Mouse (Mus musculus) kidney, postnatal 0 days (tissue): Measurements from ENCODE around the gene Cldn10. TPM values are rescaled to one million over a fixed set of nuclear protein-coding genes. Genes with fewer than 3 reads are reported as not detected.

Source experiments
- ATAC-seq: fragments of 200-750 bp; cut with Nextera tagmentation; replicated peaks from 2 replicates; pipeline ENCODE4 v1.8.0; 2017; ENCODE audit warnings: low read depth, moderate number of reproducible peaks, moderate TSS enrichment, moderate library complexity; ENCODE audit not compliant: low FRiP score
- DNase-seq: peaks from one replicate; pipeline ENCODE4 v3.0.0-alpha.2; 2016; ENCODE audit warnings: low spot score
- H3K27ac ChIP-seq: fragments of 300-500 bp; sonication (generic); 2 replicates; pipeline ENCODE4 v1.5.1; 2014; ENCODE audit warnings: mild to moderate bottlenecking
- H3K27me3 ChIP-seq: fragments of 300-500 bp; sonication (generic); 2 replicates; pipeline ENCODE4 v1.6.1; 2014; ENCODE audit warnings: low read length, mixed read lengths; ENCODE audit not compliant: insufficient read depth
- H3K36me3 ChIP-seq: fragments of 300-500 bp; sonication (generic); 2 replicates; pipeline ENCODE4 v1.6.1; 2014; ENCODE audit warnings: low read length, mixed read lengths; ENCODE audit not compliant: insufficient read depth
- H3K4me1 ChIP-seq: fragments of 300-500 bp; sonication (generic); replicated peaks from 2 replicates; pipeline ENCODE4 v1.6.1; 2014; ENCODE audit warnings: antibody characterized with exemption, low read length, mixed read lengths; ENCODE audit not compliant: insufficient read depth
- H3K4me2 ChIP-seq: fragments of 300-500 bp; sonication (generic); 2 replicates; pipeline ENCODE4 v1.6.1; 2014; ENCODE audit warnings: mild to moderate bottlenecking, low read length, moderate library complexity, mixed read lengths
- H3K4me3 ChIP-seq: fragments of 300-500 bp; sonication (generic); replicated peaks from 2 replicates; pipeline ENCODE4 v1.5.1; 2014; ENCODE audit warnings: low read depth, low read length
- H3K9ac ChIP-seq: fragments of 300-500 bp; sonication (generic); 2 replicates; pipeline ENCODE4 v1.6.1; 2014; ENCODE audit warnings: low read depth, low read length
- H3K9me3 ChIP-seq: fragments of 300-500 bp; sonication (generic); replicated peaks from 2 replicates; pipeline ENCODE4 v1.6.1; 2016; ENCODE audit warnings: low read length, inconsistent platforms, mixed read lengths
- CTCF ChIP-seq: IDR thresholded peaks from 2 replicates; pipeline ENCODE4 v1.5.1; 2016; ENCODE audit warnings: antibody characterized with exemption, low read depth, mild to moderate bottlenecking, moderate library complexity
- WGBS: fragments of 180-500 bp; shearing (Covaris S2); extraction: QIAGEN DNeasy Blood & Tissue Kit; methylation state at CpG from one replicate; pipeline ENCODE4 v1.1.7; 2014; 5-methylcytosine and 5-hydroxymethylcytosine counted together
- polyA plus RNA-seq: library from polyadenylated mRNA; unstranded; fragments of >200 nt; fragmentation: Nextera tagmentation; extraction: Ambion mirVana; gene quantifications from 2 replicates; pipeline ENCODE4 v1.2.1, GENCODE M21; 2015

Cldn10 gene
- polyA plus RNA-seq, 1 experiment from 2014 or later, result 211 TPM

- Histone ChIP-seq H3K27ac (no peak overlapping the region), H3K9ac (no peak overlapping the region), H3K4me3 (no peak overlapping the region), H3K4me2 (no peak overlapping the region), H3K9me3 (no peaks in the 10 kb centered on the region), H3K36me3 (no peaks in the 10 kb centered on the region), H3K4me1 (0 out of 2 replicates have a peak, but pooled peaks cover 3% of the 10 kb centered on the region), H3K27me3 (no peaks in the 10 kb centered on the region)
- TF ChIP-seq CTCF, result no peak
- 49% methylated on average over 8 of the region's 8 CpGs for WGBS
- no peak for ATAC-seq
- no peak for DNase-seq
Measured at GRCm38 (mm10) chr14:118838556-118839120, 50.9 kb downstream of the Cldn10 start.

DNA sequence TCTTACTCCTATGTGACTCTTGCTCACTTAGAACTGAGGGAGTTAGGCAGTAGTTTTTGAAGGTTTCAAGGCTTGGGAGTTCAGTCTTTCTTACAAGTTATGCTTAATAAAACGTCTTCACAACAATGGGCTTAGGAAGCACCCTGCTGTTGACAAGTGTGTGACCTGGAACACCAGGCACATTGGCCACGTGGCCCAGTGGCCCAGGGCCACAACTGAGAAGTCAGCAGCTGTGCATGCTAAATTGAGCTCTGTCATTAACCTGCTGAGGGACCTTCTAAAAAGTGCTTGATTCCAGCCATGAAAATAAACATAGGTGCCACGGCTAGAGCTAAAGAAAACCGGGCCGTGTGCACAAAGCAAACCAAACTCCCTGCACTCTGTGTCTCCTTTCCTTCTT lies 51.7 kb downstream of the Cldn10 start:
- no peaks in the 10 kb centered on the region for H3K27me3 ChIP-seq
- no peaks in the 10 kb centered on the region for H3K36me3 ChIP-seq
- ATAC-seq, result no peak
- no peaks in the 10 kb centered on the region for H3K9me3 ChIP-seq
- no peak overlapping the region for H3K27ac ChIP-seq
- WGBS, result 36% methylated on average over 5 of the region's 5 CpGs
- H3K4me3 ChIP-seq, result no peak overlapping the region
- H3K4me1 ChIP-seq, result no peaks in the 10 kb centered on the region
- no peak overlapping the region for H3K9ac ChIP-seq
- DNase-seq, result no peak
- no peak overlapping the region for H3K4me2 ChIP-seq
- TF ChIP-seq CTCF, result no peak

DNA sequence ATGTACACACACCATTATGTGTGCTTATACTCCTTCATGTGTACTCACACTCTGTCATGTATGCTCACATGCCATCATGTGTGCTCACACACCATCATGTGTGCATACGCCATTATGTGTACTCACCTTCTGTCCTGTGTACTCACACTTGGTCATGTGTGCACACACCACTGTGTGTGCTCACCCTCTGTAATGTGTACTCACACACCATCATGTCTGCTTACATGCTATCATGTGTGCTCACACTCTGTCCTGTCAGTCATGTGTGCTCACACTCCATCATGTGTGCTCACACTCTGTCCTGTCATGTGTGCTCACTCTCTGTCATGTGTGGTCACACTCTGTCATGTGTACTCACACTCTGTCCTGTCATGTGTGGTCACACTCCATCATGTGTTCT lies 52.3 kb downstream of the Cldn10 start:
- no peak overlapping the region for H3K27ac ChIP-seq
- H3K27me3 ChIP-seq, result no peaks in the 10 kb centered on the region
- H3K4me1 ChIP-seq, result no peaks in the 10 kb centered on the region
- H3K9ac ChIP-seq, result no peak overlapping the region
- no peak for TF ChIP-seq CTCF
- no peak overlapping the region for H3K4me3 ChIP-seq
- 100% methylated on average over 1 of the region's 1 CpGs for WGBS
- no peaks in the 10 kb centered on the region for H3K36me3 ChIP-seq
- ATAC-seq (0 out of 2 replicates have a peak, but pooled peaks have one; percentile 21), DNase-seq (no peak)
- no peak overlapping the region for H3K4me2 ChIP-seq
- H3K9me3 ChIP-seq, result no peaks in the 10 kb centered on the region

DNA sequence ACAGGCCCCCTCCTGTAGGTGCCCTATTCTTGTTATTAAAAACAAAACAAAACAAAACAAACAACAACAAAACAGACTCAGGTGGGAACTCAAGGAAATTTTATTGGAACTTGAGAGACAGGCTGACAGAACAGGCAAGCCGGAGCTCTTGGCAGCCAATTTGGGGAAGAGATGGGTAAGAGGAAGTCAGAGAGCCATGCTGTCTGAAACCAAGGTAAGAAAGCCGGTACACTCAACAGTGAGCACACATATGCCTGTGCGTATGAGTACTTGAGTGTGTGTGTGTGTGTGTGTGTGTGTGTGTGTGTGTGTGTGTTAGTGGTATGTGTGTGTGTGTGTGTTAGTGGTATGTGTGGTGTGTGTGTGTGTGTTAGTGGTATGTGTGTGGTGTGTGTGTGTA lies 54.6 kb downstream of the Cldn10 start:
- no peak overlapping the region for H3K4me2 ChIP-seq
- H3K9ac ChIP-seq, result no peak overlapping the region
- DNase-seq, result no peak
- H3K36me3 ChIP-seq, result no peaks in the 10 kb centered on the region
- H3K27me3 ChIP-seq, result no peaks in the 10 kb centered on the region
- H3K9me3 ChIP-seq, result no peaks in the 10 kb centered on the region
- no peaks in the 10 kb centered on the region for H3K4me1 ChIP-seq
- no peak for ATAC-seq
- no peak overlapping the region for H3K4me3 ChIP-seq
- H3K27ac ChIP-seq, result no peak overlapping the region
- no peak for TF ChIP-seq CTCF
- 91% methylated on average over 3 of the region's 3 CpGs for WGBS

DNA sequence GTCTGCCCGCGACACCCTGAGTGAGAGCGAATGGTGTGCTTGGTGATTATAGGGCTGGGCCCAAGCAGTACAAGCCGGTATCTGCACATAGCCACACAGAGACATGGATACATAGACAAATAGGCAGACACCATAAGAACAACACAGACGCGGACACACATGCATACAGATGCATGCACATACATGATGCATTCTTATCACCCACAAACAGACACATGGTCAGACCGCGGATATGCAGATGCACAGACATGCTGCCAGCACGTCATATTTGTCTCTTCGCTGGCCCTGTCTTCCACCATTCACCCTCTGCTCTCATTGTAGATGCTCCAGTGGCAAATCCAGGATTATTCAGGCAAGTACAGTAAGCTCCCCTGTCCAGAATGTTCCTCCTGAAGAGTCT lies 59.1 kb downstream of the Cldn10 start:
- no peak for DNase-seq
- no peaks in the 10 kb centered on the region for H3K9me3 ChIP-seq
- H3K36me3 ChIP-seq, result no peaks in the 10 kb centered on the region
- no peak overlapping the region for H3K27ac ChIP-seq
- TF ChIP-seq CTCF, result no peak
- no peaks in the 10 kb centered on the region for H3K27me3 ChIP-seq
- no peak overlapping the region for H3K4me3 ChIP-seq
- WGBS, result 96% methylated on average over 10 of the region's 10 CpGs
- no peak overlapping the region for H3K4me2 ChIP-seq
- ATAC-seq, result no peak
- no peak overlapping the region for H3K9ac ChIP-seq
- no peaks in the 10 kb centered on the region for H3K4me1 ChIP-seq

DNA sequence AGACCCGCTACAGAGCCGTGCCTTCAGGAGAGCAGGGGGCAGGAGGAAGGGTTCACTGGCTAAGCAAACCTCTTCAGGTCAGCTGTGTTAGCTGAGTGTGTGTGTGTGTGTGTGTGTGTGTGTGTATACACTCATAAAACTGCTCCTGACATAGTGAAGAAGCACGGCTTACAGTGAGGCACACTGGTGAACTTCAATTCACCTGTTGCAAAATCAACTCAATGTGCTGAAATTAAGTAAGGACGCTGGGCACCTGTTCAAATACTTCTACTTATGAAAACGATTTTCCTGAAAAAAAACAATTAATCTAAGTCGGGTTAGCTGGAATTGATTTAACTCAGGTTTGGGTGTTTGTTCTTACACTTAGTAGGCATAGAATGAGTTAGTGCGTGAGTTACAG lies 60.5 kb downstream of the Cldn10 start:
- no peak for ATAC-seq
- no peak for DNase-seq
- Histone ChIP-seq H3K4me2 (no peak overlapping the region), H3K4me3 (no peak overlapping the region), H3K27me3 (no peaks in the 10 kb centered on the region), H3K4me1 (no peaks in the 10 kb centered on the region), H3K9ac (no peak overlapping the region), H3K36me3 (no peaks in the 10 kb centered on the region), H3K27ac (no peak overlapping the region), H3K9me3 (no peaks in the 10 kb centered on the region)
- TF ChIP-seq CTCF, result no peak
- WGBS, result 64% methylated on average over 7 of the region's 7 CpGs
